Mouse (Mus musculus) spleen, adult 2 months (tissue): ENCODE measurements around the gene Capn15.

Source experiments
- CTCF ChIP-seq: fragments of 200-500 bp; IDR thresholded peaks from 2 replicates; pipeline ENCODE4 v1.5.1; 2011; ENCODE audit warnings: mild to moderate bottlenecking, inconsistent platforms; ENCODE audit not compliant: insufficient read depth, insufficient read length, insufficient replicate concordance; ENCODE audit errors: extremely low read depth
- POLR2A ChIP-seq: fragments of 200-500 bp; IDR thresholded peaks from 2 replicates; pipeline ENCODE4 v1.6.1; 2011; ENCODE audit warnings: low read depth, low read length, inconsistent platforms

DNA sequence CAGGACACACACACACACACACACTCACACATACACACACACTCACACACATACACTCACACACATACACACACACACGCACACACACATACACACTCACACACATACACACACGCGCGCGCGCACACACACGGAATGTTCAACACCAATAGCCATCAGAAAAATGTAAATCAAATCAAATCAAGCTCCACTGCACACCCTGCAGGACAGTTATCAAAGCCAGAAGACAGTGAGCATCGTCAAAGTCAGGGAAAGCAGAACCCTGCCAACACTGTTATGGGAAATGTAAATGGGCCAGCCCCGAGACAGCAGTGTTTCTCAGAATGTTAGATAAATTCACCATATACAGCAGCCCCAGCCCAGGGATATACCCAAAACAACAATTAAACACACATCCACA lies 15.1 kb downstream of the Capn15 start:
- TF ChIP-seq POLR2A, result no peak
- no peak for TF ChIP-seq CTCF
